Mouse (Mus musculus): ENCODE results near the gene Upp2. TPM values are rescaled to one million over a fixed set of nuclear protein-coding genes. Genes with fewer than 3 reads are reported as not detected.

The Upp2 gene
- total RNA-seq, 4 experiments from 2014 or later: 1.5 to 2.8 (median 2.2) TPM

GRCm38 (mm10) chr2:58841021-58841420 lies 273.9 kb downstream of the Upp2 start:
- DNase-seq (ENCODE audit: low spot score in 2 of 2): no peak

- DNase-seq (ENCODE audit: low spot score in 2 of 2): no peak
These were observed 275.3 kb downstream of the Upp2 start for GRCm38 (mm10) chr2:58842443-58842842.

Other genes with a start within 250 kb of the Upp2 start
- 1 to 10 TPM in 1 of 4 experiments, under 1 TPM in 3; 0.15 to 1.9 (median 0.53) TPM for gene Acvr1c, start 209.4 kb upstream of the Upp2 start, total RNA-seq (2022)
- not detected for gene Gm17409, start 97.2 kb upstream of the Upp2 start, total RNA-seq (2022)
- gene Acvr1, start 141 bp upstream of the Upp2 start, total RNA-seq (2022): 10 to 100 TPM; 15.6 to 29.8 (median 19.0) TPM

Measured in gastrocnemius, adult 8-10 months (tissue).